Mouse (Mus musculus) kidney, postnatal 36 days (tissue): ENCODE data around the gene Sh3bgrl2.

ENCODE experiments used
- DNase-seq, 2 experiments: peaks; one replicate each; pipeline ENCODE4 v3.0.0; 2021 to 2022; ENCODE audit warnings: mixed read lengths in 2 of 2

Sh3bgrl2 gene

DNA sequence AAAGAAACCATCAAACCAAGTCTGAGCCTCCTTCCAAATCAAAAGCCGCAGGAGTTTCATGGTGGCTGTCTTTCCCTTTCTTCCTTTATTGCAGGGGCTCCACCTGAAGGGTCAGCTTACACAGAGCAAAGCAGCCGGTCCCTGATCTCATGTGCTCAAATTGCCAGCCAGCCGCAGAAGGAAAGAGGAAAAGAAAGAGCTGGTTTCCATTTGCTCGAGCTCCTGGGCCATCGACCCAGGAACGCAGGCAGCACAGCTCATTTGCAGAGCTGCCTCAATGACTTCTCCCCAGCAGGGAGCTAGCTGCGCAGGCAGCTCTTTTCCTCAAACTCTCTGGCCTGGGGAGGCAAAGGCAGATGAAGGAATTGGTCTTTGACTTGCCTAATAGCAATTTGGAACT lies 87.9 kb downstream of the Sh3bgrl2 start:
- no peak for DNase-seq

DNA sequence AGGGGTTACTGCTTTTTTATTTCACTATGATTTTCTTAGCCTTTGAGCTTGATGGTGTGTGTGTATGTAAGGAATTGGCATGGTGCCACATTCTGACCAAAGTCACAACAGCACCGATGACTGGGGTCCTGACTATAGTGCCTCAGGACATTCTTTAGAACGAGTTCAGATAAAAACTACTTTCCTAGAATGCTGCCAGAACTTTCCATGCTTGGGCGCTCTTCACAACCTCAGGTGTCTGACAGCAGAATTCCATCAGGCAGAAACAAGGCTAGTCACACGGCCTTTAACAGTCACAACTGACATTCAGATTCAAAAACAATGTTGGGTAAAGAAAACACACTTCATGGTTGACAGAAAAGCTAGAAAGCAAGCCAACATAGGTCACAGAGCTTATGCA lies 95.0 kb downstream of the Sh3bgrl2 start:
- peak in 1 of 2 experiments; percentile 5 for DNase-seq

DNA sequence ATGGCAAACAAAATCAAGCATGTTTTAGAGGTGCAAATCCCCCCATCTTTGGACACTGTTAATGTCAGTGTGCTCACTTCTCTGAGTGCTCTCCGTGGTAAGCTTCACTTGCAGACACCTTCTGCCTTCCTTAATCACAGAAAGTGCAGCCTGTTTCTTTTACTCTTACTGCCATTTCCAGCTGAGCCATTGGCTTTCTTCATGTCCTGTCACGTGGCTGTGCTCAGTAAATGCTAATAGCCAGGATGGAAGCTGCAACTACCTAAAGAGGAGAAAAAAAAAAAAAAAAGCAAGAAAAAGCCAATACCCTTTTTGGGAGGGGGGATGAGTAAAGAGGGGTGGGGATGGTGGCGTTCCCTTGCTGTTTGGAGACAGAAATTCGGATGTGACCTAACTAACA lies 95.7 kb downstream of the Sh3bgrl2 start:
- DNase-seq: no peak

DNA sequence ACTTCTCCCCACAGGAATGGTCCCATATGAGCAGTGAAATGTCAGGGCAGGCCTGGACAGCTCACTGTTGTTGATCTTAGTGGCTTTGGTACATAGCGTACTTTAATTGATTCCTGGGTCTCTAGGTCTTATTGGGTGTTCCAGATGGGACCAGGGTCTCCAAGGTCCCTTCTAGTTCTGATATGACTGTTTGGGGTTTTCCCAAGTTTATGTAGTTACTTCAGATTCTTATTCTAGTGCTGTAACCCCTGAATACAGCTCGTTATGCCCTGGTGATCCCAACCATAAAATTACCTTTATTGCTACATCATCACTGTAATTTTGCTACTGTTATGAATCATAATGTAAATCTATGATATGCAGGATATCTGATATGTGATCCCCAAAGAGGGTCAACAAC lies 98.1 kb downstream of the Sh3bgrl2 start:
- DNase-seq: no peak

DNA sequence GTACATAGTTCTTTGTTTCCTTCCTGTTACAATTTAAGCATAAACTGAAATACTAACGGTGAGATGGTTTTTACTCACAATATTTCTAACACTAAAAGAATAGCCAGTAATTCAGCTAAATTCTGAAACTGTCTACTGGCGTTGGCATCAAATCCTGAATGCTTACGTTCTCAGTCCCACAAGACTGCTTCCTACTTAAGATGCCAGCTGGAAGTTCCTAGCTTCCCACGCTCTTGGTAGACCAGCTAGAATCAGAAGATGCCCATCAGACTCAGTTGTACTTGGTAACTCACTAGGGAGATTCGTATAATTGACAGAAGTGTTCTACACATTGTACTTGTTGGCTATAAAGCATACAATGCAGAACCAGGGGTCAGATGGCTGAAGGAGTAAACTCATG lies 98.6 kb downstream of the Sh3bgrl2 start:
- no peak for DNase-seq

DNA sequence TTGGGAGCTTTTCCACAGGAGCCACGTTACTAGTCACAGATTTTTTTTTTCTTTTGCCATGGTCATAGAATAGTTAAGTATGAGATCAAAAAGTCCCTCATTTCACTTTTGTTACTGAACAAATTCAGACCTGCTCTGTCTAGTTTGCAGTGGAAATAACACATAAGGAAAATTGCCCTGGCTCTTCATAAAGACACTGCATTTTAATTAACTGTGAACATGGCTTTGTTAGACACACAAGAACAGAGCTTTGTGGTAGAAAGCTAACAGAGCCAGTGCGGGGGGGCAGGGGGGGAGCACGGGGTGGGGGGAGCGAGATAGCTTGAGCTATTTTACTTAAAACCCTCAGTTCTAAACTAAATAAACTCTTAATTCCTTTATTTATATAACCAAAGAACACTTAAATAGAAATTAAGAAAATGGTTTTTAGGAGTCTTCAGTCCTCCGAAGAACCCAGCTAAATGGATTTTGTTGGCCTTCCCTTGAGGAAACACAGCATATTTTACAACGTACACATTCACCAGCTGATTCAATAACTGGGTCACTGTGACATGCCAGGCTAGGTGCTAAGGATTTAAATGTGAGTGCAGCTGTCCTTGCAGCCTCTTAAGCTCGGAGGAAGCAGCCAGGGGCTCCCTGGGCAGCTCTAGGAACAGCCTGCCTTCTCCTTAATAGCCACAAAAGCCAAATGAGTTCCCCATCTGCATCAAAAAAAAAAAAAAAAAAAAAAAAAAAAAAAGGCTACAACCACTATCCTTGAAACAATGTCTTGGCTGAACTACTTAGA lies 100.0 kb downstream of the Sh3bgrl2 start:
- DNase-seq: no peak

DNA sequence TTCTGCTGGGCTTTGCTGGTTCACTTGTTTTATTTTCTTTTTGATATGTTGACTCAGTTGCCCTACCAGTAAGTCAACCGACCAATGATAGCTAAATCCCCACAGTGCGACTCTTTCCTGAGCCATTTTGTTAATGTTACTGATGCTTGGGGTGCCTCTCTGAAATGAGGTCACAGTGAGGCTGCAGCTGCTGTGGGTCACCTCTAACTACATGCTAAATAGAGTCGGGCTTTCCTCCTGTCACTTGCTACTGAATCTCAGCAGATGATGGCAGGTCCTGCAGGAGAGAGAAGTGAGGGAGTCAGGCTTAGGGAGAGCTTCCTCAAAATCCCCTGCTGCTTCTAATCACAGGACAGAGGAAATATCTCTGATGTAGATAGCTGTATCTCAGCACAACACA lies 100.6 kb downstream of the Sh3bgrl2 start:
- no peak for DNase-seq

DNA sequence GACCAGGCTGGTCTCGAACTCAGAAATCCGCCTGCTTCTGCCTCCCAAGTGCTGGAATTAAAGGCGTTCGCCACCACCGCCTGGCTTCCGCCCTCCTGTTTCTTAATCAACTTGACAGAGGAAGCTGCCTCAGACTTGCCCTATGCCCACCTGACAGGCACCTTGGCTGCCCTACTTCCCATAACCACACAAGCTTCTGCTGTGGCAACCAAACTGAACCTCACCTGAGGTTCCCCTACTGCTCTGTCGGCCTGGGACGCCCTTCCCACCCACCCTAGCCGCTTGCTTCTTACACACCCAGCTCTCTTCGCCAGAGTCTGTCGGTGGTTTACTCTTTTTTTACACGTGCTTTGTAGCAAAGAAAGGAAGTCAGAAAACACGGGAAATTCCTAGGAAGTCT lies 103.9 kb downstream of the Sh3bgrl2 start:
- DNase-seq: no peak

DNA sequence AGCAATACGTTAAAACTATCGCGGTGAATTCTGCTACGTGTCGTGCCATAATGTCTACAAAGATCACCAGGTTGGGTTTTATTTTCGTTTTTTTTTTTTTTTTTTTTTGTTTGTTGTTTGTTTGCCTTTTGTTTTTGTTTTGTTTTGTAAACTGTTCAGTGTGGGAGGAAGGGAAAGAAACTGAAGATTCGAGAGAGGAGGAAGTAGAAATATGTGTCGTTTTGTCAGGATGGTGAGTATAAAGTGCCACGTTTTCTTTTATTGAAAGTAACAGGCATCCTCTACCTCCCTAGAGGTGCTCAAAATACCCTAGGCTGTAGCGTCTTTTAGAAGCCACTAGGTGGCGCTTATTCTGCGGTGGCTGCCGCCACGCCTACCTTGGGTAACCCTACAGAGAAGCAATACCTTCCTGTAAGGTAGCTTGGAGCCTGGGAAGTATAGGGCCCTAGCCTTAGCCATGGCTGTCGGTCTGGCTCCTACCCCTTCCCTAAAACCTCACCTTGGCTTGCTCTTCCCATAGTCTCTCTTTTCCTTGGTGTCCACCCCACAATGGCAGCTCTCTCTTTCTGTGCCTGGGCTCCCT lies 104.6 kb downstream of the Sh3bgrl2 start:
- peak; percentile 5 to 25 for DNase-seq

DNA sequence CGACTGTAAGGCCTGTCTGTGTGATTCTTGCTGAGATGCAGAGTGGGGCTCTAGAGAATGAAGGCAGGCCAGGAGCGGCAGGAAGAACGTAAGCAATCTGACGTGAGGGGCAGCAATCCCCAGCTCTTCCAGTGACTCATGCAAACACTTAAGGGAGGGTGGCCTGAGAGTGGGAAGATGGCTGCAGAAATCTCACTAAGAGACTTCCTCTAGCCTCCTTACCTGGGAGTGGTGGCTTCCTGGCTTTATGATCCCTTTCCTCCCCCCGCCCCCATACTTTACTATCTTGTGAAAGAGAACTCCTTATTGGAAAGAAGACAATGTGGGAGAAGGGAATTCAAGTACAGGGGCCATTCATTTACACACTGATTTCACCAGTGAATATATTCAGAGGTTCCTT lies 106.5 kb downstream of the Sh3bgrl2 start:
- DNase-seq: no peak

DNA sequence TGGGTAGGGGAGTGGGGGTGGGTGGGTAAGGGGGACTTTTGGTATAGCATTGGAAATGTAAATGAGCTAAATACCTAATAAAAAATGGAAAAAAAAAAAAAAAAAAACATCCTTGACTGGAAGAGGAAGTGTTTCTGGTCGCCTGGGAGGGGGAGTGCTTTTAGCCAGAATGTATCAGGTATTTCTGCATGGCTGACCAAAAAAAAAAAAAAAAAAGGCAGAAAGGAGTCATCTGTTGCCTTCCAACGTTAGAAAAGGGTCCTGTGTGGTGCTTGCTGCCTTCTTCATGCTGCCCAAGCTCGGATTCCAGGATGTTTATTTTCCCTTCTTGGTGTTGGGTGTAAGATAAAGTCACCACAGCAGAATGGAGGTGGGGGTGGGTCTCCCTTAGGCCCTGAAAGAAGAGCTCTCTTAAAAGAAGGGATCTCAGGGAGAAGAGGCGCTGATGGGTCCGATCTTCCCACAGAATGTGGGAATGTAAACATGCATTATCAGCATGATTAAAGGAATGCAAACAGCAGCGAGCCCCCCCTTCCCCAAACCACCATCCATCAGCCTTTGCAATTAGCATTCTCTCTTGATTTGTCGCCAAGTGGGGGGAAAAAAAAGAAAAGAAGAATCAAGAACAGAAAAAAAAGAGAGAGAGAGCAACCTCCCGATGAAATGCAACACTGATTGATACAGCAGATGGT lies 109.0 kb downstream of the Sh3bgrl2 start:
- no peak for DNase-seq

DNA sequence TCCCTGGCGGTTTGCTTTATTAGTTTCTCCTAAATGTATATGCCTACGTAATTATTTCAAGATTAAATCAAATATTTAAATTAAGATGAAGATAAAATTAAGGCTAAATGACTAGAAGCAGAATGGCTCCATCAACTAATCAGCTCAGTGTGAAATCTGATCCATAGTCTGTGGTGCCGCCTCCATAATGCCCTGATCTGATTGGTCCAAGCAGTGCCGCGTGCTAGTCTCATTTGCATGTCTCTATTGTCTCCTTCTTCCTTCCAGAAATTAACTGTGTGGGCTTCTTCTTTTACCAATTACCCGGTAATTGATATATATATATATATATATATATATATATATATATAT lies 109.5 kb downstream of the Sh3bgrl2 start:
- DNase-seq: no peak

DNA sequence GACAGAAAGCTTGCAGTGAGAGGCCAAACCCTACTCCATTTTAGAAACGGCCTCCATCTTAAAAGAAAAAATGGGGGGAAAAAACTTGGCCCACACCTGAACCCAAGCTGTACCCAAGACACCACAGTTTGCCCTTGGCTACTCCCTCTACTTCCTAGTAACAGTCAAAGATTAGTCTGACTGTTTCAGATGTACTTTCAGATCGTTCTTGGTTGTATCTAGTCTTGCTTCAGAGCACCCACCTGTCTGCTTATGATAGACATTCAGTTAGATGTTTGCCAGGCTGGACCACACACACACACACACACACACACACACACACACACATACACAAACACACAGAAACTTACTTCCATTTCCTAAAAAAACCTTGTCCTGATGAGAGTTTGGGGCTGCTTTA lies 111.0 kb downstream of the Sh3bgrl2 start:
- DNase-seq: no peak

DNA sequence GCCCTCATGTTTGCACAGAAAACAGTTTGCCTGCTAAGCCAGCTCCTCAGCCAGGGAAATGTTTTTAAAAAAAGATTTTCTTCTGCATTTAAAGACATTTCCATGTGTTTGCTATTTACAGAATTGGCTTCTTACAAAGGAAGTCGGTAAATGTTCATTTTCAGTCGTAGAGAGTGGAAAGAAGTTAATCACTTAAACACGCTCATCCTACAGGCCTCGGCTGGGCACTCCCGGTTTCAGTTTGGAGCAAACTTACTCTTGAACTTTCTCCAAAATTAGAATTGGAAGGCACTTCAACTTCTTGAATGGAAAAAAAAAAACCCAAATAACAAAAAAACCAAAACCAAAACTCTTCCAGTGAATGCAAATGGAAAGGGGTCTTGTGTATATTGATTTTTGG lies 113.7 kb downstream of the Sh3bgrl2 start:
- no peak for DNase-seq

DNA sequence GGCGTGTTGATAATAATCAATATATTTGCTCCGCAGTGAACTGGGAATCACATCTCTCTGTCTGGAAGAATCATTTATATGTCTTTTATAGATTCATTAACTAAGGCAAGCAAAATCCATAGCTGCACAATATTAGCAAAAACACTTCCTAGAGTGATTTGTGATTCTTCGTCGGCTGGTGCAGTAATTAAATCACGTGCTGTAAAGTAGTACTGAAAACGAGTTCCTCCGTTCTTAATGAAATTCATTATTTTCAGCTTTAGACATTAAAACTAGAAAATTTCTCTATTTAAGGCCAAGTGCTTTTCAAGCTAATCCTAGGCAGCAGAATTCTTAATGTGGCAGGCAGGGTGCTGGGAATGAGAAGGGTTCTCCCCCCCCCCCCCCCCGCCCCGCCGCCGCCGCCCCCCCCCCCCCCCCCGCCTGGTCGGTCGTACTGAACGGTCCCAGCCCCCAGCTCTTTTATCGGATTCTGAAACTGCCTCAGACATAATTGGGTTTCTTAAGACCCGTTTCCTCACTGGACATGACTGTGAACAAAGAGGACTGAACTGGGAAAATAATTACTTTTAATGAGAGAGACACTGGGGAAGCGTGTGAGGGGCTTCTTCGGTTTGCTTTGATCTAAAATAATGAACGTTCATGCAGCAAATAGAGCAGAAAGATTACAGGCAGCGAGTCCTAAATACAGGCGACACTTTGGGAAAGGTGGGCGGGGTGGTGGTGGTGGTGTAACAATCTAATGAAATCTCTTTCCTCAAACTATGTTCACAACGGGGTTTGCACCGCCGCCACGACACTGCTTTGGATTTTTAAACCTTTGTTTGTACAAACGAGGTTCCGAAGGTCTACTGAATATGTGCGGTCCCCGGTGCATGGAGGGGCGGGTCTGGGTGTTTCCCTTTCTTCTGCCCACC lies 116.1 kb downstream of the Sh3bgrl2 start:
- DNase-seq: peak in 1 of 2 experiments; percentile 15

DNA sequence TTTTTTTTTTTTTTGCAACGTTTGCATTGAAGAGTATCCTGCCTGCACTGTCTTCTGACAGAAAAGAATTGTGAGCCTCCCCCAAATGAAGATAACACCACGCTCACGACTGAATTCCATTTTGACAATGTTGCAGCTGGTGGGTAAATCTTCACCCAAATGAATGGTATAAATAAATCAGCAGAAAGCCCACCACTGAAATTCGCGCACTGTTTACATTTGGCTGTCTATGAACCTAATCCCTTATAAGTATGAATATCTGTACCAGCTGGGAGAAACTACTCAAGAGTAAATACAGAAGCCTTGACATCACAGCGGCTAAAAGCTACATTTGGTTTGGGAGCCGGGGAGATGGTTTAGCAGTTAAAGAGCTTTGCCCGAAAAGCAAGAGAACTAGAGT lies 116.8 kb downstream of the Sh3bgrl2 start:
- no peak for DNase-seq

DNA sequence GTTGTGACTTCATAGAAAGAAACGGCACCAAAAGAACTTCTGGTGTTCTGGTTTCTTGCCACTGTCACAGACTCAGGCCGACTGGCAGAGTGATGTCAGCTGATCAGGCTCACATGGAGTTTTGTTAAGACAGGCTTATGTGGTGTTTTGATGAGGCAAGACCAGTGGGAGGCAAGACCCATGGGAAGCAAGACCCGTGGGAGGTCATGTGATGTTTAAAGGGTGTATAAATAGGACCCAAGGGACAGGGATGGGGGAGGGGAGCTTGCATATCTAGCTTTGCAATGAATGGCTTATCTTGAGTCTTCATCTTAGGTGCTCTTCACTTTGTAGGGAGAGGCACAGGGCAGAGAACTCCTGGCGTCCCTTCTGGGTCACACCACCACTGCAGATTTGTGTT lies 118.9 kb downstream of the Sh3bgrl2 start:
- DNase-seq: no peak

DNA sequence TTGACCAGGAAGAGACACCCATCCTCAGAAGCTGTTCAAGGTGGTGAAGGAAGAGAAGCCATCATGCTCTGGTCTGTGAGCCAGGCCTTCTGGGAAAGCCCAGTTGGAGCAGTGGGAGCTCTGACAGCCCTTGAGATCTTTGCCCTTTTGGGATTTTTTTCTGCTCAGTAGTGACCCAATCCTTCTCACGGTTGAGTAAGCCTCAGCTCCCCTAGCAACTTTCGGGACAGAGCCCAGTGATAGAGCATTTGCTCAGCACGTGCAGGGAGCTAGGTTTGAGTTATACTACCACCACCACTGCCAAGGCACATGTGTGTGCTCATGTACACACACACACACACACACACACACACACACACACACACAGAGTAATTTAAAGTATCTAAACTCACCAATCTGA lies 131.5 kb downstream of the Sh3bgrl2 start:
- DNase-seq: peak in 1 of 2 experiments; percentile 13

DNA sequence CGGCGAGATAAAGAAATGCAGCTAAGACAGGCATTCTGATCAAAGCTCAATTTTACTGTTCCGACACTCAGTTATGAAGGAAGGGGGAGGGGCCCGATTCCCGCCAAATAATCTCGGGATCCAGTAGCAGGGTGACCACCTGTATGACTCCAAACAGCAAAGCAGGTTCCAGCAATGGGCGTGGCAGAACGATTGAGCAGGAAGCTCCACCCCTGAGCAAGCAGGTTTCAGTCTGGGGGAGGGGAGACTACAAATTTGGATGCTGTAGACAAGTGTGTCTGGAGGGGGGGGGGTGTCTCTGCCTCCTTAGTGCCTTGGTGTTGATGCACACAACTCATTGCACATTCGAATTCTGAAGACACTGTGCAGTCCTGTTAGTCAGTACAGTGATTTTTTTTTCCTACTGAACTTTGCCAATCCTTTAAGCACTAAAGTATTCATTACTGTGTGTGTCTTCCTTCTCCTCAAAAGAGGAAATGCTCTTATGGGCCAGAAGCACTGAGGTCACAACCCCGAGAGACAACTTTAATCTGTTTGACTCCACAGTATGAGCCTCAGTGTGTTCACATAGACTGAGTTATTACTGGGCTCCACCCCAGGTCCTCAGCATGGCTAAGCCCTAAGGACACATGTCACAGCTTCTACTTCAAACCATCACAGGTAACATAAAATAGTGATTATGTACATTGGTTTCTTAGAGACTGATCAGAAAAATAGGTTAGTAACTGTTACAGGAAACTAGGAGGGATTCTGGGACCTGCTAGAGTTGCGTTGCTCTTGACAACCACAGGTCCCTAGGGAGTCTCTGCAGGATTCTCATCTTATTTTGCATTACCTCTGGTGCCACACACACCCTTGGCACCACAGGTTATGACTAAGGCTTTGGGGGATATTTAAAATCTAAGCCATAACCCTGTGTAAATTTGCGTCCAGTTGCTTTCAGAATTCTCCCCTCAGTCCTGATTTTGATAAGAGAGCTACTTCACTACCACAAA lies 133.8 kb downstream of the Sh3bgrl2 start:
- no peak for DNase-seq

DNA sequence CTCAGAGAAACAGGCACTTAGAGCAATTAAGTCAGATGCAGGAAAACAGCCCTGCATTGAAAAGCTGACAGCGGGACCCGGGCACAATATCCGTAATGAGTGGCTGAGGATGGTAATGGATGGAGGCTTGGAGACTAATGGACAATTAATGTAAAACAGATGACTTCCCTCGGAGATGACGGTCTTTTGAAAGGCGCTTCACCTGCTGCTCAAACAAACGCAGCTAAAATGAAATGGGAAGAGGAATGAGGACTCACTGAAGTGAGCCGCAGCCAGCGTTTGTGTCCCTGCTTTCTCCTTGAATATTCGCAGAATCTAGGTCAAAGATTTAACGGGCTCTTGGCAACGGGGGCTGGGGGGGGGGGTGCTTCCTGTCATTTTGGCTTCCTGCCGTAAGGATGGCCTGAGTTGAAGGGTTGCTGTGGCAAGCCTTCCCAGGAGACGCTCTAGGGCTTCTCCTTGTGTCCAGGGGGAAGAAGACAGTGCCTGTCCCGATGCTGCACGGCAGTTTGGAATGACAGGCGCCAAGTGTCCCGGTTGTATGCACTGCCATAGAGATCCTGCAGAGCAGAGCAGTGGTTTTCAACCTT lies 138.5 kb downstream of the Sh3bgrl2 start:
- peak in 1 of 2 experiments; percentile 8 for DNase-seq

DNA sequence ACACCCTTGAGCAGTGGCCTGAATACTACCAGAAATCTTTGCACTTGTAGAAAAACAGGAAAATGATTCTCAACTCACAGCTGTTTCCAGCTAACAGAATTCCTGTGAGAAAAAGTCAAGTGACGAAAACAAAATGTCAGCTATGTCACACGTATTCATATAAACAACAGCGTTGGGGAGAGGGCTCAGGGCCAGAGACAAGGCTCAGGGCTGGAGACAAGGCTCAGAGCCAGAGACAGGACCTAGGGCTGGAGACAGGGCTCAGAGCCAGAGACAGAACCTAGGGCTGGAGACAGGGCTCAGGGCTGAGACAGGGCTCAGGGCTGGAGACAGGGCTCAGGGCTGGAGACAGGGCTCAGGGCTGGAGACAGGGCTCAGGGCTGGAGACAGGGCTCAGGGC lies 139.8 kb downstream of the Sh3bgrl2 start:
- DNase-seq: no peak
